In genomic region chr11:55601447-55602065, GRCm38 (mm10) we compare ENCODE assay signal across 18 mouse cellular contexts. TPM values are rescaled to one million over a fixed set of nuclear protein-coding genes. Genes with fewer than 3 reads are reported as not detected.
DNase-seq lines count a peak whose midpoint lies in the region; ATAC-seq and TF ChIP-seq lines count a peak whose summit lies in the region.
"Had no signal": no experiment of that assay in that cellular context is flagged by ENCODE, and none has a peak within 500 bp of the region (broad histone marks: within the 10 kb centered on the region; RNA-seq: fewer than 3 reads in every experiment).

No protein-coding gene starts in this region.

- H3K9ac ChIP-seq in midbrain, embryonic 12.5 days (replicated peaks): no peak overlapping the region
- no peak overlapping the region for H3K9ac ChIP-seq in midbrain, postnatal 0 days (replicated peaks; ENCODE audit: low read length, poor library complexity, severe bottlenecking)
- no peak overlapping the region for H3K9ac ChIP-seq in hindbrain, embryonic 15.5 days
- H3K9ac ChIP-seq in kidney, embryonic 16.5 days (replicated peaks; ENCODE audit: low read length): no peak overlapping the region

- WGBS in midbrain, embryonic 12.5 days: 2% methylated on average over 11 of the region's 11 CpGs
- 10% methylated on average over 11 of the region's 11 CpGs for WGBS in midbrain, postnatal 0 days
- 4% methylated on average over 11 of the region's 11 CpGs for WGBS in hindbrain, embryonic 15.5 days
- WGBS in kidney, embryonic 16.5 days: 8% methylated on average over 11 of the region's 11 CpGs

- H3K36me3 ChIP-seq in midbrain, embryonic 12.5 days: no peaks in the 10 kb centered on the region
- H3K36me3 ChIP-seq in midbrain, postnatal 0 days (ENCODE audit: insufficient read depth, low read length): no peaks in the 10 kb centered on the region
- no peaks in the 10 kb centered on the region for H3K36me3 ChIP-seq in hindbrain, embryonic 15.5 days
- no peaks in the 10 kb centered on the region for H3K36me3 ChIP-seq in kidney, embryonic 16.5 days (ENCODE audit: insufficient read depth, low read length)

- TF ChIP-seq CTCF in midbrain, postnatal 0 days (IDR thresholded peaks at IDR 0.05): no peak

- DNase-seq in cerebellum, postnatal 10 days: peak; percentile 35 to 62
- DNase-seq in midbrain, postnatal 0 days (ENCODE audit: low spot score): no peak
- peak; percentile 33 for DNase-seq in retina, embryonic 14.5 days (ENCODE audit: low spot score)
- no peak for DNase-seq in adrenal gland, postnatal 36 days
- DNase-seq: heart, postnatal 36 days; kidney, adult 18-20 months; lung, adult 18-20 months; lung, postnatal 4 days had no signal

- H3K4me2 ChIP-seq in midbrain, embryonic 12.5 days (replicated peaks): peak overlapping the region; percentile 11; the same call in 1 of the 2 replicates
- no peak overlapping the region for H3K4me2 ChIP-seq in midbrain, postnatal 0 days (ENCODE audit: low read depth, low read length, poor library complexity, severe bottlenecking)
- H3K4me2 ChIP-seq in hindbrain, embryonic 15.5 days: peak overlapping the region; percentile 43
- H3K4me2 ChIP-seq in kidney, embryonic 16.5 days (replicated peaks; ENCODE audit: low read depth, low read length): no peak overlapping the region

- H3K4me1 ChIP-seq in midbrain, embryonic 12.5 days: peaks cover 6% of the 10 kb centered on the region
- no peaks in the 10 kb centered on the region for H3K4me1 ChIP-seq in midbrain, postnatal 0 days (ENCODE audit: insufficient read depth, low read length)
- H3K4me1 ChIP-seq in hindbrain, embryonic 15.5 days (replicated peaks): peaks cover 46% of the 10 kb centered on the region
- H3K4me1 ChIP-seq in kidney, embryonic 16.5 days (ENCODE audit: insufficient read depth, low read length): no peaks in the 10 kb centered on the region

- no peak overlapping the region for H3K27ac ChIP-seq in midbrain, embryonic 12.5 days (replicated peaks)
- H3K27ac ChIP-seq in midbrain, postnatal 0 days (ENCODE audit: low read depth, low read length): no peak overlapping the region
- H3K27ac ChIP-seq in hindbrain, embryonic 15.5 days (replicated peaks): peak overlapping the region; percentile 7; the same call in 1 of the 2 replicates
- no peak overlapping the region for H3K27ac ChIP-seq in kidney, embryonic 16.5 days (ENCODE audit: low read length)
- H3K27ac ChIP-seq: left cerebral cortex, adult 2 months had no signal

- H3K4me3 ChIP-seq in midbrain, embryonic 12.5 days: no peak overlapping the region
- no peak overlapping the region for H3K4me3 ChIP-seq in midbrain, postnatal 0 days (ENCODE audit: low read depth, low read length)
- 0 out of 2 replicates have a peak overlapping the region, but pooled peaks have one; percentile 0 for H3K4me3 ChIP-seq in hindbrain, embryonic 15.5 days
- H3K4me3 ChIP-seq in kidney, embryonic 16.5 days (ENCODE audit: low read length): no peak overlapping the region
- H3K4me3 ChIP-seq: erythroblast, embryonic 14.5 days; left cerebral cortex, adult 2 months had no signal

- peaks cover 84% of the 10 kb centered on the region for H3K27me3 ChIP-seq in midbrain, embryonic 12.5 days
- peaks cover 20% of the 10 kb centered on the region; the same call in 1 of the 2 replicates for H3K27me3 ChIP-seq in midbrain, postnatal 0 days (ENCODE audit: insufficient read depth, low read length)
- H3K27me3 ChIP-seq in hindbrain, embryonic 15.5 days: no peaks in the 10 kb centered on the region
- 0 out of 2 replicates have a peak, but pooled peaks cover 6% of the 10 kb centered on the region for H3K27me3 ChIP-seq in kidney, embryonic 16.5 days (ENCODE audit: insufficient read depth, low read length)

- no peak for ATAC-seq in cerebellum, adult (ENCODE audit: insufficient number of reproducible peaks, low FRiP score, low TSS enrichment)
- peak; percentile 85 for ATAC-seq in midbrain, embryonic 12.5 days (ENCODE audit: low FRiP score, low read depth)
- ATAC-seq in midbrain, postnatal 0 days (ENCODE audit: low FRiP score): no peak
- no peak; the same call in 1 of the 2 replicates for ATAC-seq in hindbrain, embryonic 15.5 days (ENCODE audit: low FRiP score, low read depth)
- no peak for ATAC-seq in kidney, embryonic 16.5 days (ENCODE audit: low FRiP score, low TSS enrichment)

- H3K9me3 ChIP-seq in midbrain, embryonic 12.5 days: no peaks in the 10 kb centered on the region
- H3K9me3 ChIP-seq in midbrain, postnatal 0 days (ENCODE audit: low read length): no peaks in the 10 kb centered on the region
- no peaks in the 10 kb centered on the region for H3K9me3 ChIP-seq in hindbrain, embryonic 15.5 days
- no peaks in the 10 kb centered on the region for H3K9me3 ChIP-seq in kidney, embryonic 16.5 days (ENCODE audit: low read length)

RNA-seq across cellular contexts. Expression of gene Glra1, which starts 6.4 kb away (rescaled TPM):
- not detected in 2 replicates for polyA plus RNA-seq in midbrain, embryonic 12.5 days (2016; fragmentation: Nextera tagmentation; extraction: Ambion mirVana)
- total RNA-seq in midbrain, postnatal 0 days (2014; rRNA removed): 1.9 and 4.4 TPM in 2 replicates
- 0.43 and 0.47 TPM in 2 replicates for polyA plus RNA-seq in midbrain, postnatal 0 days (2015; fragmentation: Nextera tagmentation; extraction: Ambion mirVana)
- polyA plus RNA-seq in hindbrain, embryonic 15.5 days (2015; fragmentation: Nextera tagmentation; extraction: Ambion mirVana): 1.9 and 2.2 TPM in 2 replicates
- not detected for total RNA-seq in adrenal gland, postnatal 36 days (2021)
- not detected in 2 replicates for polyA plus RNA-seq in kidney, embryonic 16.5 days (2015; fragmentation: Nextera tagmentation; extraction: Ambion mirVana)
- total RNA-seq: CH12.LX; heart, adult 8-10 months; heart, postnatal 36 days had no signal
- polyA plus RNA-seq: erythroblast, embryonic 14.5 days; large intestine, adult 2 months; testis, adult 2 months had no signal

Comparison
In these comparisons a context has a peak if more than half of its experiments do, and no peak if none do; other contexts are left out.
1. H3K4me2 ChIP-seq: peak in midbrain, embryonic 12.5 days (single experiment) and hindbrain, embryonic 15.5 days (single experiment); none in midbrain, postnatal 0 days (single experiment) and kidney, embryonic 16.5 days (single experiment).
2. DNase-seq: peak in cerebellum, postnatal 10 days (2 of 2) and retina, embryonic 14.5 days (single experiment); none in midbrain, postnatal 0 days (single experiment) and adrenal gland, postnatal 36 days (0 of 2).